Comparison of ENCODE assay signal across 7 mouse cellular contexts in genomic region chr19:47178431-47179271, GRCm38 (mm10). TPM values are rescaled to one million over a fixed set of nuclear protein-coding genes. Genes with fewer than 3 reads are reported as not detected.
DNase-seq lines count a peak whose midpoint lies in the region; ATAC-seq lines count a peak whose summit lies in the region.

Gene Neurl1a, plus strand, starts transcription at chr19:47178820.

- H3K27ac ChIP-seq in limb, embryonic 11.5 days (replicated peaks; ENCODE audit: low read depth, low read length): no peak within 1 kb of the TSS
- H3K27ac ChIP-seq in midbrain, embryonic 13.5 days: peak within 1 kb of the TSS; percentile 60
- H3K27ac ChIP-seq in stomach, embryonic 16.5 days (ENCODE audit: low read length): peak within 1 kb of the TSS; percentile 46

- H3K36me3 ChIP-seq in limb, embryonic 11.5 days (ENCODE audit: control insufficient read depth, insufficient read depth, low read length): no peaks in the 10 kb centered on the region
- no peaks in the 10 kb centered on the region for H3K36me3 ChIP-seq in midbrain, embryonic 13.5 days
- H3K36me3 ChIP-seq in stomach, embryonic 16.5 days (ENCODE audit: control insufficient read depth, insufficient read depth, low read length): no peaks in the 10 kb centered on the region

- peak within 1 kb of the TSS; percentile 63 for H3K9ac ChIP-seq in limb, embryonic 11.5 days (ENCODE audit: low read length)
- peak within 1 kb of the TSS; percentile 77 for H3K9ac ChIP-seq in midbrain, embryonic 13.5 days (replicated peaks)
- H3K9ac ChIP-seq in stomach, embryonic 16.5 days (ENCODE audit: low read length): peak within 1 kb of the TSS; percentile 85

- under 1% methylated on average over 82 of the region's 98 CpGs for WGBS in limb, embryonic 11.5 days
- WGBS in midbrain, embryonic 13.5 days: under 1% methylated on average over 70 of the region's 98 CpGs
- whole genome bisulfite sequencing in stomach, embryonic 16.5 days: under 1% methylated on average over 97 of the region's 98 CpGs

- no peaks in the 10 kb centered on the region for H3K9me3 ChIP-seq in limb, embryonic 11.5 days (ENCODE audit: control insufficient read depth, low read length)
- H3K9me3 ChIP-seq in midbrain, embryonic 13.5 days: peaks cover 4% of the 10 kb centered on the region; the same call in 1 of the 2 replicates
- H3K9me3 ChIP-seq in stomach, embryonic 16.5 days (replicated peaks; ENCODE audit: control insufficient read depth, low read length): no peaks in the 10 kb centered on the region

- H3K4me2 ChIP-seq in limb, embryonic 11.5 days (ENCODE audit: low read depth, severe bottlenecking): peak within 1 kb of the TSS; percentile 100
- H3K4me2 ChIP-seq in midbrain, embryonic 13.5 days (replicated peaks): peak within 1 kb of the TSS; percentile 98
- H3K4me2 ChIP-seq in stomach, embryonic 16.5 days (ENCODE audit: low read depth, low read length): peak within 1 kb of the TSS; percentile 85

- DNase-seq in adrenal gland, postnatal 10 days: peak; percentile 75
- DNase-seq in cerebellum, postnatal 25 days: peak; percentile 81 to 86
- DNase-seq in gastrocnemius, adult 18-20 months (ENCODE audit: low spot score): peak; percentile 15
- peak; percentile 49 for DNase-seq in induced T-regulatory cell, adult 2 months (ENCODE audit: low read depth)
- peak; percentile 84 for DNase-seq in limb, embryonic 11.5 days (ENCODE audit: low spot score)

- H3K4me1 ChIP-seq in limb, embryonic 11.5 days (ENCODE audit: control insufficient read depth, insufficient read depth, low read length): peaks cover 8% of the 10 kb centered on the region; the same call in 1 of the 2 replicates
- H3K4me1 ChIP-seq in midbrain, embryonic 13.5 days (replicated peaks): peaks cover 19% of the 10 kb centered on the region
- H3K4me1 ChIP-seq in stomach, embryonic 16.5 days (ENCODE audit: control insufficient read depth, insufficient read depth, low read length): peaks cover 14% of the 10 kb centered on the region

- ATAC-seq in limb, embryonic 11.5 days (ENCODE audit: insufficient number of reproducible peaks, low FRiP score, low TSS enrichment, low read depth): peak; percentile 63
- ATAC-seq in midbrain, embryonic 13.5 days: peak; percentile 78
- peak; percentile 59; the same call in 1 of the 2 replicates for ATAC-seq in stomach, embryonic 16.5 days (ENCODE audit: insufficient read depth, low FRiP score)

- peaks cover 20% of the 10 kb centered on the region for H3K27me3 ChIP-seq in limb, embryonic 11.5 days (ENCODE audit: control insufficient read depth, insufficient read depth, low read length)
- peaks cover 41% of the 10 kb centered on the region for H3K27me3 ChIP-seq in midbrain, embryonic 13.5 days
- H3K27me3 ChIP-seq in stomach, embryonic 16.5 days (ENCODE audit: control insufficient read depth, insufficient read depth, low read length): peaks cover 9% of the 10 kb centered on the region; the same call in 1 of the 2 replicates

- peak within 1 kb of the TSS; percentile 63 for H3K4me3 ChIP-seq in limb, embryonic 11.5 days (ENCODE audit: low read depth, low read length)
- peak within 1 kb of the TSS; percentile 72 for H3K4me3 ChIP-seq in midbrain, embryonic 13.5 days (replicated peaks)
- H3K4me3 ChIP-seq in stomach, embryonic 16.5 days (replicated peaks; ENCODE audit: low read length): peak within 1 kb of the TSS; percentile 71

RNA-seq across cellular contexts. Expression of gene Neurl1a, which starts in this region (rescaled TPM):
- total RNA-seq in adrenal gland, postnatal 10 days (2021): 10 to 100 TPM; 13.6 to 19.4 TPM
- total RNA-seq in gastrocnemius, adult 18-20 months (2021): 100 to 1,000 TPM; 131 to 137 TPM
- polyA plus RNA-seq in limb, embryonic 11.5 days (2014; fragmentation: Nextera tagmentation; extraction: Ambion mirVana): 5.0 and 6.1 TPM in 2 replicates
- 4.6 and 5.9 TPM in 2 replicates for polyA plus RNA-seq in midbrain, embryonic 13.5 days (2015; fragmentation: Nextera tagmentation; extraction: Ambion mirVana)
- polyA plus RNA-seq in stomach, embryonic 16.5 days (2015; fragmentation: Nextera tagmentation; extraction: Ambion mirVana): 5.9 and 6.8 TPM in 2 replicates

Comparison
In these comparisons a context has a peak if more than half of its experiments do, and no peak if none do; other contexts are left out.
1. RNA of gene Neurl1a (total RNA-seq): 131 to 137 TPM in gastrocnemius, adult 18-20 months; 13.6 to 19.4 TPM in adrenal gland, postnatal 10 days; every median in the first group is over 4 times any median in the second.
2. DNase-seq: peak in every context shown above with its lines; median percentile 84 in limb, embryonic 11.5 days; 84 in cerebellum, postnatal 25 days; 75 in adrenal gland, postnatal 10 days; 49 in induced T-regulatory cell, adult 2 months; 15 in gastrocnemius, adult 18-20 months.
3. Peak in every context shown above with its lines, with median percentiles within 50 percentile points of each other: ATAC-seq, H3K4me2 ChIP-seq, H3K4me3 ChIP-seq and H3K9ac ChIP-seq.